Mouse (Mus musculus) cerebellum, adult 9-11 months (tissue): Measurements from ENCODE around the gene Btnl4.
"Not testable (repeated sequence)": the region's sequence is repeated elsewhere in the genome, so short reads cannot be mapped to it uniquely, and the experiment has no call there.

Experiments
- DNase-seq: peaks from one replicate; pipeline ENCODE4 v3.0.0; 2022

Btnl4 gene

GRCm38 (mm10) chr17:34477238-34478013 is at the start of gene Btnl4:
Gene Btnl4 (minus strand): TSS chr17:34477318.
- not testable (repeated sequence) for DNase-seq

DNA sequence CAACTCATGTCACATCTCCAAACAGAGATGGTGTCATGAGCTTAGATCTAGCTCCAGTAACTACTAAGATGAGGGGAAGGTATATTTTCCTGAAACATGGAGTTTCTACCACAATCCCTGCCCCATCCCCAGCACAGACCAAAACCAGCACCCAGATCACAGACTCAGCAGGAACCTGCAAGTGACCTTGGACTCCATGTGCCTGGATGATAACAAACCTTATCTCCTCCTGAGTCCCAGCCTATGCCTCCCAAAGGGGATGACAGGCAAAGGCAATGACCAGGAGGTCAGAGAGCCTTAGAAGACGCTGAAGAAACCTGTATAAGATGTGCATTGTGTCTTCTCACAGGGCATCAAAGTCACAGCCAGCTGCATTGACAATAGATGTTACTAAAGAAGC is 41.9 kb upstream of the Btnl4 start:
- DNase-seq, result no peak

DNA sequence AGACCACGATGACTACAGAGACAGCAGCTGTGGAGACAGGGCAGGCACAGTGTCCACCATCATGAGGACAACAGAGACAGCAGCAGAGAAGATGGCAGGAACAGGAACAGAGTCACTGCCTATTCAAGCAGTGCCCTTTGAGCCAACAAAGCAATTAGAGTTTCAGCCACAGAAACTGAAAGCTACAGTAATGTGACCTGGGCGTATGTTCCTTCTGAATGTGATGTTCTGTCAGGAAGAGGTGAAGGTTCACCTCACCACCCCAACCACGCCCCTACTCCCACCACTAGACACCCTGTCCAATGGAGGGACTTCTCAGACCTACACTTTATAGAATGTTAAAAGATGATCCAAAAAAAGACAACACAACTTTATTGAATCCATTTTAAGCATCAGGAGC is 41.5 kb upstream of the Btnl4 start:
- DNase-seq, result not testable (repeated sequence)

DNA sequence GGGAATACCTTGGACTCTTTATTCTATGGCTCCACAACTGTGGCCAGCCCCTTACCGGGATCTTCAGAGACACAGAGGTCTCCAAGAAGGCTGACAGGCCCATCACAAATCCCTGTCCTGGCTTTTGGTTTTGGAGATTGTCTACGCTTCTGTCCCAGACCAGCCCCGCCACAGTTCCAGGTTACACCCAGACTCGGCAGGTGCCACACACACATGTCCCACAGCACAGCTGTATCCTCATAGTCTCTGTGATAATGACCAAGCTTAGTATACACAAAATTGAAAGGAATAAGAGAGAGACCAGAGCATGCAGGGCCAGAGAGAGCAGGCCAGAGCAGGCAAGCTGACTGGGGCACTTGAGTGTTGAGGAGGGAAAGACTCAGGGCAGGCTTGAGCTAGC is 40.7 kb upstream of the Btnl4 start:
- DNase-seq, result no peak

GRCm38 (mm10) chr17:34517252-34517651 is 40.1 kb upstream of the Btnl4 start, which contains the start of gene Btnl6:
Gene Btnl6 (minus strand): TSS chr17:34517352.
- DNase-seq, result no peak

DNA sequence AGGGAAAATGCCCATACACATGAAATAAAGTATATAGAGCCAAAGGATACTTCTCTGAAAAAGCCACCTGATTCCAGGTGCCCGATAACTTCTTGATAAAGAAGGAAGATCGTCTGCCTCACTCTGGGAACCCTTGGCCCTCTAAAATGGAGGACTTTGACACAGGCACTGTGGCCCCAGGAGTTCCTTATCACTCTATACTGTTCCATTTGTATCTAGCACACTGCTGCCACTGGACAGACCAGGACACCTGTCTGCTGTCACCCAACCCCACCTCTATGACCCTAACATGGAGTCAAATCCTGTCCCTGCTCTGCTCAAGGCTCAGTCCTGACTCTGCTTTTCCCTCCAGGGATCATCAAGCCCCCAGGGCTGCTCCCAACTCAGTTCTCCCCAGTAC is 39.4 kb upstream of the Btnl4 start:
- no peak for DNase-seq

DNA sequence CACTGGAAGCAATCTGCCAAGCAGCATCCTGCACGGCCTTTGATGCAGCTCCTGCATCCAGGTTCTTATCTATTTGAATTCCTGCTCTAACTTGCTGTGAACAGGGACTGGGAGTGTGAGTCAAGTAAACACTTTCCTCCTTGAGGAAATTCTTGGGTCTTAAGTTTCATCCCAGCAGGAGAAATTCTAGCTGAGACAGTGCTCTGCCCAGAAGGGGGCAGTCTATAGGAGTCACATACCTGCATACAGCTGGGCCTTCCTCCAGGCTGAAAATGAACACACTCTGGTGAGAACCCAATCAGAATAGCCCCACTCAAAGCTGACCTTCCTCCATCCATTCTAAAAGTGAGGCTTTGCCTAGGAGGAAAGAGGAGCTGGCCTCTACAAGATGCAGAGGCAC is 34.6 kb upstream of the Btnl4 start:
- DNase-seq, result not testable (repeated sequence)

GRCm38 (mm10) chr17:34507591-34507990 is 30.5 kb upstream of the Btnl4 start:
- no peak for DNase-seq

DNA sequence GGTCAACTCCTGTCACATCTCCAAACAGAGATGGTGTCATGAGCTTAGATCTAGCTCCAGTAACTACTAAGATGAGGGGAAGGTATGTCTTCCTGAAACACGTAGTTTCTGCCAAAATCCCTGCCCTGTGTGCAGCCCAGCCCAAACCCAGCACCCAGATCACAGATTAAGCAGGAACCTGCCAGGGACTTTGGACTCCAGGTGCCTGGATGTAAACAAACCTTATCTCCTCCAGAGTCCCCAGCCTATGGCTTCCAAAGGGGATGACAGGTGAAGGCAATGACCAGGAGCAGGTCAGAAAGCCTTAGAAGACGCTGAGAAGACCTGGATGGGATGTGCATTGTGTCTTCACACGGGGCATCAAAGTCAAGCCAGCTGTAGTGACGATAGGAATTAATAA is 20.6 kb upstream of the Btnl4 start:
- DNase-seq, result not testable (repeated sequence)

- not testable (repeated sequence) for DNase-seq
Observed at GRCm38 (mm10) chr17:34497319-34497718, 20.2 kb upstream of the Btnl4 start.

- no peak for DNase-seq
Observed at GRCm38 (mm10) chr17:34496539-34496938, 19.4 kb upstream of the Btnl4 start.

DNA sequence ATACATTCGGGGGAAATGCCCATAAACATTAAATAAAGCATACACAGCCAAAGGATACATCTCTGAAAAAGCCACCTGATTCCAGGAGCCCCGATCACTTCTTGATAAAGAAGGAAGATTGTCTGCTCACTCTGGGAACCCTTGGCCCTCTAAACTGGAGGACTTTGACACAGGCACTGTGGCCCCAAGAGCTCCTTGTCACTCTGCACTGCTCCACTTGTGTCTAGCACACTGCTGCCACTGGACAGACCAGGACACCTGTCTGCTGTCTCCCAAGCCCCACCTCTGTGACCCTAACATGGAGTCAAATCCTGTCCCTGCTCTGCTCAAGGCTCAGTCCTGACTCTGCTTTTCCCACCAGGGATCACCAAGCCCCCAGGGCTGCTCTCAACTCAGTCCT is 18.0 kb upstream of the Btnl4 start:
- not testable (repeated sequence) for DNase-seq

DNA sequence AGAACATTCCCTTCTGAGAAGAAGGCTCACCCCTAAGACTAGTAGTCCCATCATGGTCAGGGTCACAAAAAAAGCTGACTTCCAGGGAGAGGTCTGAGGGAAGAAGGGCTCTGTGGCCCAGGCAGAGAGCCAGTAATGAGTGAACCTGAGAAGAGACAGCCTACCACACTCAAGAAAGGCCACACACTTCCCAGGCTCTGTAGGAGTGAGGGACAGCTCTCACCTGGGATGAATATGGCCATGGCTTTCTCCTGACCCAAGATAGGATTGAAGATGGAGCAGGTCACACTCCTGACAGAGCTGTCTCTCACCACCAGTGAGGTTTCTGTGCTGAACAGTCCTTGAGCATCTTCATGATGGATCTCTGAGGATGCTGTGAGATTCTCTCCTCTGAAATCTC is 15.7 kb upstream of the Btnl4 start:
- no peak for DNase-seq

DNA sequence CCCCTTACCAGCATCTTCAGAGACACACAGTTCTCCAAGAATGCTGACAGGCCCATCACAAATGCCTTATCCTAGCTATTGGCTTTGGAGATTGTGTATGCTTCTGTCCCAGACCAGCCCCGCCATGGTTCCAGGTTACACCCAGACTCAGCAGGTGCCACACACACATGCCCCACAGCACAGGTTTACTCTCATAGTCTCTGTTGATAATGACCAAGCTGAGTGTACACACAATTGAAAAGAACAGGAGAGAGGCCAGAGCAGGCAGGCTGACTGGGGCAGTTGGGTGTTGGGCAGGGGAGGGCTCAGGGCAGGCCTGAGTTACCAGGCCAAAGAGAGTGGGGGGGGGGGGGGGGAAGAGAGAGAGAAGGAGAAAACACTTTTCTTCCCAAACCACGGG is 691 bp downstream of the Btnl4 start:
- DNase-seq, result no peak

DNA sequence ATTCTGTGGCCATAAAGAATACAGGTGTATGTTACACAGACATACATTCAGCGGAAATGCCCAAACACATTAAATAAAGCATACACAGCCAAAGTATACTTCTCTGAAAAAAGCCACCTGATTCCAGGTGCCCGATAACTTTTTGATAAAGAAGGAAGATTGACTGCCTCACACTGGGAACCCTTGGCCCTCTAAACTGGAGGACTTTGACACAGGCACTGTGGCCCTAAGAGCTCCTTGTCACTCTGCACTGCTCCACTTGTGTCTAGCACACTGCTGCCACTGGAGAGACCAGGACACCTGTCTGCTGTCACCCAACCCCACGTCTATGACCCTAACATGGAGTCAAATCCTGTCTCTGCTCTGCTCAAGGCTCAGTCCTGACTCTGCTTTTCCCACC is 2.1 kb downstream of the Btnl4 start:
- DNase-seq, result no peak

GRCm38 (mm10) chr17:34470491-34470890 is 6.6 kb downstream of the Btnl4 start:
- DNase-seq, result no peak

DNA sequence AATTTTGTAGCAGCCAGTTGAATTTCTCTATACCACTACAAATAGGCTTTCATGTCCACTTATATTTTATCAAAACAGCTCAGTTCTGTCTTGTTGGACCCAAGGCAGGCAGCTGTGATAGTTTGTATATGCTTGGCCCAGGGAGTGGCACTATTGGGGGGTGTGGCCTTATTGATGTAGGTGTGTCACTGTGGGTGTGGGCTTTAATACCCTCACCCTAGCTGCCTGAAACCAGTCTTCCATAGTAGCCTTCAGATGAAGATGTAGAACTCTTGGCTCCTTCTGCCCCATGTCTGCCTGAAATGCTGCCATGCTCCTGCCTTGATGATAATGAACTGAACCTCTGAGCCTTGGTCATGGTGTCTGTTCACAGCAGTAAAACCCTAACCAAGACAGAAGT is 11.2 kb downstream of the Btnl4 start:
- not testable (repeated sequence) for DNase-seq

- DNase-seq, result no peak
Observed at GRCm38 (mm10) chr17:34459255-34459654, 17.9 kb downstream of the Btnl4 start.

- DNase-seq, result no peak
Observed at GRCm38 (mm10) chr17:34457668-34458067, 19.4 kb downstream of the Btnl4 start.

DNA sequence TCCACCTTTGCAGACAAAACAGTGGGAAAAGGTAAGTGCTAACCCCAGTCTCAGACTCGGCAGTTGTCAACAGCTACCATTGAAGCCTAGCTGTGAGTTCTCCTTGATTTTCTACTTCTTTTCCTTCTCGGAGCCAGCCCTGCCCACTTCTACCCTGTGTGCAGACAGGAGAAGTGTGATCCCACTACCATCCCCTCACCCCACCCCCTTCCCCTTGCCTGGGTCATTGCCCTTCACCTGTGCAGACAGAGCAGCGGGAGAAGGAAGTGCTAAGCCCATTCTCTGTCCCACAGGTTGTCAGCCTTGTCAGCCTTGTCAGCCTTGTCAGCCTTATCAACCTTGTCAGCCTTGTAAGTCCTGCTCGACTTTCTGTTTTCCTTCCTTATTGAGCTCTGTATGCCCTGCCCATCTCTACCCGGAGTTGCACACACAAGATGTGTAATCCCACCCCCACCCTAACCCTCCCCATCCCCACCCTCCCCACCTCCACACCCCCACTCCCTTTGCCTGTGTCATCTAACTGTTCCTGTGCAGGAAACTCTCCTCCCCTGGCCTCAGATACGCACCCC is 28.6 kb downstream of the Btnl4 start:
- no peak for DNase-seq

GRCm38 (mm10) chr17:34441990-34442389 is 35.1 kb downstream of the Btnl4 start:
- DNase-seq, result no peak

DNA sequence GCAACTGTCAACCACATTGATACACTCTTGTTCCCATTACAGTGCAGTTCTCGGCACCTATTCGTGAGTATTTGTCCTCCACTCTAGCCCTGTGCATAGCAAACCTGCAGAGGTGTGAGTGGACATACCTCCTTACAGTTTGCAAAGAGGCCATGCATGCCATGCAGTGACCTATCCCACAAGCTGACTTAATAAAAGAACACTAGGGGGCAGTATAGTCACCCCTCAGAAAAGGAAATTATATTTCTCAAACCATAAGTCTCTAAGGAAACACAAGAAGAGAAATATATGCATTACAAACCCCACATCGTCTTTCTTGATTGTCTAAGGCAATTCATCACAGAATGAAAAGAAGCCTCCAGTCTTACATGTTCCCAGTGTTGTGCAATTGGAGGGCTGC is 37.3 kb downstream of the Btnl4 start:
- no peak for DNase-seq

- no peak for DNase-seq
Observed at GRCm38 (mm10) chr17:34438588-34438987, 38.5 kb downstream of the Btnl4 start.

GRCm38 (mm10) chr17:34437606-34438005 is 39.5 kb downstream of the Btnl4 start:
- DNase-seq, result no peak

GRCm38 (mm10) chr17:34437120-34437519 is 40.0 kb downstream of the Btnl4 start:
- DNase-seq, result no peak
